Mouse (Mus musculus) cerebellum, adult 11 months (tissue): ENCODE results near the gene Foxa3.
"Not testable (repeated sequence)": the region's sequence is repeated elsewhere in the genome, so short reads cannot be mapped to it uniquely, and the experiment has no call there.

Experiments used
- DNase-seq: peaks from one replicate; pipeline ENCODE4 v3.0.0; 2022

Foxa3 gene

DNA sequence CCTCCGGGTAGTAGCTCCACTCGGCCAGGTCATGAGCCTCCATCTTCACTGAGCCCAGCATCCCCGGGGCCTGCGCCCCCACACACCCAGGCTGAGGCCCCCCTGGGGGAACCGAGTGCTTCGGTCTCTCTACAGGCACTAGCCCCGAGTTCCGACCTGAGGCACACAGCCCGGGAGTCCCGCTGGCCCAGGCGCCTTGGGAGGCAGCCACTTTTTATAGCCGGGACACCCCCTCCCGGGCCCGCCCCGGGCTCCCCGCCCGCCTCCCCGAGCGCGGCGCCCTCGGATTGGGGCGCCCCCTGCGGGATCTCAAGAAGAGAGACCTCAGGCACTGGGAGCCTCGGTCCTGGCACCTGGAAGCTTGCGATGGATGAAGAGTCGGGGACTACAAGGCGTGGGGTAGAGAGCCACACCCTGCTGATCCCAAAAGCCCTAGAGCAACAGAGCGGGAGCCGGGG is at the start of gene Foxa3:
Gene Foxa3 (minus strand): TSS at position 182 of the 458 bp plus-strand sequence.
- peak; percentile 62 for DNase-seq

- DNase-seq = not testable (repeated sequence)
These were observed 47.7 kb upstream of the Foxa3 start for GRCm38 (mm10) chr7:19071024-19071423.

DNA sequence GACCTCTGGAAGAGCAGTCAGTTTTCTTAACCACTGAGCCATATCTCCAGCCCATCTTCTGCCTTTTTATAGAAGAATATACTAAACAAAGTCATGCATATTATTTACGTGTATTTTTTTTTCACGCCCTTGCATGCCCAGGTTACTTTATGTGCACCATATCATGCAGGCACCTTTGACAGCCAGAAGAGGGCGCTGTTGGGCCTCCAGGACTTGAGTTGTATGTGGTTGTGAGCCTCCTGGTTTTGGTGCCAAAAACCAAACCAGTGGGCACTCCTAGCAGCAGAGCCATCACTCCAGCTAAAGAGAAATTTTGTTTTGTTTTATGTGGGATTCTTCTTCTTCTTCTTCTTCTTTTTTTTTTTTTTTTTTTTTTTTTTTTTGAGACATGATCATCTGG is 46.2 kb upstream of the Foxa3 start:
- DNase-seq = no peak

GRCm38 (mm10) chr7:19068707-19069106 is 45.4 kb upstream of the Foxa3 start:
- no peak for DNase-seq

DNA sequence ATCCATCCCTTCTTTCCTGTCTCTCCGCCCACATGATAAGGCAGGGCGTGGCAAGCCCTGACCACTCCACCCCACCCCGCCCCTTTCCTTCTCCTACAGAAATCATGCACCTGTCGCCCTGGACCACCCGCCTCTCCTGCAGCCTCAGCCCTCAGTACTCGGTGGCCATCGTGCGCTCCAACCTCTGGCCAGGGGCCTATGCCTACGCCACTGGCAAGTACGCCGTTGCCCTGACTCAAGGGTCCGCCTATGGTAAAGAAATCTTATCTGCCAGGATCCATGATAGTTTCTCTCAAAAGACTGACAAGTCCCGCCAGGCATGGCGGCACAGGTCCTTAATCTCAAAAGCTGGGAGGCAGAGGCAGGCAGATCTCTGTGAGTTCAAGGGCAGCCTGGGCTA is 44.6 kb upstream of the Foxa3 start:
- DNase-seq = no peak

DNA sequence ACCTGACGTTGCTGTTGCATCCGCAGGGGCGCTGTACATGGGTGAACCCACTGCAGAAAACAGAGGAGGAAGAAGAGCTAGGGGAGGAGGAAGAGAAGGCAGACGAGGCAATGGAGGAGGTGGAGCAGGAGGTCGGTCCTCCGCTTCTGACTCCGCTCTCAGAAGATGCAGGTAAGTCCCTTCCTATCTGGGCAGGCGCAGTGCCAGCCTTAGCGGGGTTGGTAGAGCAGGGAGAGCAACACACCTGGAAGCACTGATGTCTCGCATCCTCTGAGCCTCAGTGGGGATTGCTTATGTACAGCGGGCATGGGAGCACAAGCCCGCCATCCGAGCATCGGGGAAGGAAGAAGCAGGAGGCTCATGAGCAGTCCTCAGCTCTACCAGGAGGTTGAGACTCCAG is 43.7 kb upstream of the Foxa3 start:
- no peak for DNase-seq

DNA sequence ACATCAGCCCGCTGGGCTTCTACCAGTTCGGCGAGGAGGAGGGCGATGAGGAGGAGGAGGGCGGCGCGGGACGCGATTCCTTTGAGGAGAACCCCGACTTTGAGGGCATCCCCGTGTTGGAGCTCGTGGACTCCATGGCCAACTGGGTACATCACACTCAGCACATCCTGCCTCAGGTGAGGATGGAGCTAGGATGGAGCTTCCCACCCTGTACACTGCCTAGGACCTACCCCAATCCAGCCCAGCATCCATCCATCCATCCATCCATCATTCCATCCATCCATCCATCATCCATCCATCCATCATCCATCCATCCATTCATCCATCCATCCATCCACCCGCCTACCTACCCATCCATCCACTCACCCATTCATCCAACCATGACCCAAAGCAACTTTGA is 42.6 kb upstream of the Foxa3 start:
- no peak for DNase-seq

DNA sequence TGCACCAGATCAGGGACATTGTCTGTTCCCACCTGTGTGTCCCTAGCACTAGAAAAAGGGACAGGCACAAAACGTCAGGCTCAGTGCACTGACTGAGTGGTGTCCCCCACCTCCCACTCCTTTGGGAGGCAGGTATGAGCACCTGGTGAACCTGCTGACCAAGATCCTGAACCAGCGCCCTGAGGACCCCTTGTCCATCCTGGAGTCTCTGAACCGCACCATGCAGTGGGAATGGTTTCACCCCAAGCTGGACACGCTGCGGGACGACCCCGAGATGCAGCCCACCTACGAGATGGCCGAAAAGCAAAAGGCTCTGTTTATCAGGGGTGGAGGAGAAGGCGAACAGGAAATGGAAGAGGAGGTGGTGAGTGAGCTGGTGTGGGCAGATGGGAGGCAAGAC is 34.1 kb upstream of the Foxa3 start:
- no peak for DNase-seq

DNA sequence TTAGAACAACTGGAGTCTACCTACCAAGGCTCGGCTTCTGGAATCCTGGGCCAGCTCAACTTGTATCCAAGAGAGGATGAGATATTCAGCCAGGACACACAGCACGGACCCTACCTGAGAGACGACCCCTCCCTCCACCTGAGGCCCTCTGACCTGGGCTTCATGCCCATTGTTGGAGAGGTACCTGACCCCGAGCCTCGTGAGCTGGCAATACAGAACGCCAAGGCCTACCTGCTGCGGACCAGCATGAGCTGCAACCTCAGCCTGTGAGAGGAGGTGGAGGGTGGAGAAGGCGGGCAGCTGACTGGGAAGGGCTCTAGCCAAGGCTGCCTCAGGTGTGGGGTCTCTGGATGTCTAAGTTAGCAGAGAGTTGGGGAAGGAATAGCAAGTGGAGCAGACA is 31.8 kb upstream of the Foxa3 start:
- no peak for DNase-seq

DNA sequence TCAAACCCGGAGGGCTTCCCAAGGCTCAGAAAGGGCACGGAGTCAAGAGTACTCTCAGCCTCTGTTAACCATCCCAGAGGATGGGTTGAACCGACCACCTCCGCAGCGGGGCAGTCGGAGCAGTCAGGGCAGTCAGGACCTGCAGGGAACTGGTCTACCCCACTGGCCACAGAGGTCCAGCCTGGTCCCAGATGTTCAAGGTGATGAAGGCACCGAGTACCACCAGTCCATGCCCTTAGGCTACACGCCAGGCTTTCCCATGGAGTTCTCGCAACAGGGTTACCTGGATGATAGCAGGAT is 31.4 kb upstream of the Foxa3 start:
- no peak for DNase-seq

DNA sequence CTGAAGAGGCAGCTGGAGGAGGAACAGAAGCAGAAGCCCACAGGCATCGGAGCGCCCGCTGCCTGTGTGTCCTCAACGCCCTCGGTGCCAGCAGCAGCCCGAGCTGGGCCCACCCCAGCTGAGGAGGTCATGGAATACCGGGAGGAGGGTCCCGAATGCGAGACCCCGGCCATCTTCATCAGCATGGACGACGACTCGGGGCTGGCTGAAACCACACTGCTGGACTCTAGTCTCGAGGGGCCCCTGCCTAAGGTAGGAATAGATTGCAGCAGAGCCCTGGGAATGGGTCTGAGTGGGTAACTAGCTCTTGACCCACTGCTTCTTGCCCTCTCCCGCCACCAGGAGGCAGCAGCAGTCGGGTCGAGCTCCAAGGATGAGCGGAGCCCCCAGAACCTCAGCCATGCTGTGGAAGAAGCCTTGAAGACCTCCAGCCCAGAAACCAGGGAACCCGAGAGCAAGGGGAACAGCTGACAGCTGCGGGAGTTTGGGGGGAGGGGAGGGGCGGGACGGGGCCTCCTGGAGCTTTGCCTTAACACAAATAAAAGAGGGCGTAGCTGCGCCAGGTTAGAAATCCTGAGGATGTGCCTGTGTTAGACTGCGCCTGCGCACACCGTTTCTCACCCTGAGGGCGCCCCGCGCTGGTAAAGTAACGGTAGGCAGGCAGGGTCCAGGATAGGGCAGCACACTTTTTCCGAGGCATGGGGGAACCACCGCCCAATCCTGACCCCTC is 30.9 kb upstream of the Foxa3 start, which contains the start of gene Rsph6a:
Gene Rsph6a (plus strand): TSS at position 644 of the 730 bp plus-strand sequence.
- DNase-seq = peak; percentile 38

GRCm38 (mm10) chr7:19053136-19053532 is 29.8 kb upstream of the Foxa3 start:
- DNase-seq = no peak

DNA sequence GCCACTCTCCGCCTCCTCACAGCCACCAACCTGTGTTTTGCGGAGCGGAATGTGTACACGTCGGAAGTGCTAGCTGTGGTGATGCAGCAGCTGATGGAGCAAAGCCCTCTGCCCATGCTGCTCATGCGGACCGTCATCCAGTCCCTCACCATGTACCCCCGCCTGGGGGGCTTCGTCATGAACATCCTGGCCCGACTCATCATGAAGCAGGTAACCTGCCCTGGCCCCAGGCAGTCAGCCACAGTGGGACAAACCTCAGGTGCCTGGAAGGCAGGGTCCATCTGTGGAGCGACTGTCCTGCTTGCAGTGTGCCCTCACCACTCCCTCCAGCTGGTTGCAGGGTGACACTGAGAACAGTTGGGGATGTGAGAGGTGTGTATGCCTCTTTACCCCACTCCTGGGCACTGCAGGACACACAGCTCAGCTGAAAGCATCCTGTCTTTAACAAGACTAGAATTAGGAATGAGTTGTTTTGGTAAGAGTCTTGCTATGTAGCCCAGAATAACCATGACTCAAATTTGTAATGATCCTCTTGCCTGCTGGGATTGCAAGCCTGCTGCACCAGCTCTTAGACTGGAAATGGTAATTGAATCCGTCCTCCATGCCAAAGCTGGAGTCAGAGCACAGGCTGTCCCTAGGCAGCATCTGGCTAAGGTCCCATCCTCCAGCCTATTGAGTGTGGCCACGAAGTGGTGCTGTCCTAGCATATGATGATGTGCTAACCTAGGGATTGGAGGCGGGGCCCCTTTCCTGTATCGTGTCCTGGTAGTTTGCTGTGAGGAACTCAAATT is 29.2 kb upstream of the Foxa3 start:
- no peak for DNase-seq

DNA sequence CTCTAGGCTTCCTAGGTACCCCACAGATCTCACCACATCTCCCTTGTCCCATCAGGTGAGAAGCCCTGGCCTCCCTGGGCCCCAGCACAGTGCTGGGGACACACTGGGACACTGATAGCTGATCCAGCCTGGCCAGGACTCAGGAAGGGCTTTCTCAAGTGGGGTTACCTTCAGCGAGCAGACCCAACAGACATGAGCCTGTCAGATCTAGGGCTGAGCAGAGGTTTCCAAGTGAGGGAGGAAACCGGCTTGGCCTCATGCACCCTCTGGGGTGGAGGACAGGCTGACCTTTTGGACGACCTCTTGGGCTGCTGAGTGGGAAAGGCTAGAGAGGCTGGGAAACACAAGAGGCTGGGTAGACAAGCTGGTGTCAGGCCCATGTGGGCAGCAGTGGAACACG is 27.8 kb upstream of the Foxa3 start:
- DNase-seq = no peak

DNA sequence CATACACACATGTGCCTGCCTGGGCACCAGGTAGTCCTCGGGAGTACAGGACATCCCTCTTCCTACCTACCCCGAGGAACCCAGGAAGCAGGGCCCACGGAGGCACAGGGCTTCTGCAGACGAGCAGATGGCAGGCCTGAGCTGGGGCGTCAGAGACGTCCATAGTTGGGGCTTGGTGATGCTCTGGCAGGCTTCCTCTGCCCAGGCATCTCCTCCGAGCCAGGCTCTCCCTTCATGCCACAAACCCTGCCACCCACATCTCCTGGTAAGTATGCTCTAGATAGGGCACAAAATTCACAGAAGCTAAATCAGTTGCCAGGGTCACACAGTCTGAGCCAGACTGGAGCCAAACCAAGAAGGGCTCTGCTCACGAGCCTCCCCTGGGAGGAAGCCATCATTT is 26.8 kb upstream of the Foxa3 start:
- DNase-seq = no peak

DNA sequence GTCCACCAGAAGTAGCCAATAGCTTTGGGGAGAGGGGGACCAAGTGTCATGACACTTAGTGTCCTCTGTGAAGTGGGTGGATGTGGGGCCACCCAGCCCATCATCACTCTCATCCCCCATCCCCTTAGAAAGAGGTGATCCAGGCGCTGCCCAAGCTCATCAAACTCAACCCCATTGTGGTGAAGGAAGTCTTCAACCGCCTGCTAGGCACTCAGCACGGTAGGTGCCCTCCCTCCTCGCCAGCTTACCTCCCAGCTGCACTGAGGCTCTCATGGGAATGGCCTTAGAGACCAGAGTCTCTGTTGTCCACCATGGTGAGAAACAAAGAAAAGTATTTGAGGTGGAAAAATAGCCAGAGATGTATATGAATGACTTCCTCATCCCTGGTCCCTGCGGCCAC is 25.9 kb upstream of the Foxa3 start:
- no peak for DNase-seq

DNA sequence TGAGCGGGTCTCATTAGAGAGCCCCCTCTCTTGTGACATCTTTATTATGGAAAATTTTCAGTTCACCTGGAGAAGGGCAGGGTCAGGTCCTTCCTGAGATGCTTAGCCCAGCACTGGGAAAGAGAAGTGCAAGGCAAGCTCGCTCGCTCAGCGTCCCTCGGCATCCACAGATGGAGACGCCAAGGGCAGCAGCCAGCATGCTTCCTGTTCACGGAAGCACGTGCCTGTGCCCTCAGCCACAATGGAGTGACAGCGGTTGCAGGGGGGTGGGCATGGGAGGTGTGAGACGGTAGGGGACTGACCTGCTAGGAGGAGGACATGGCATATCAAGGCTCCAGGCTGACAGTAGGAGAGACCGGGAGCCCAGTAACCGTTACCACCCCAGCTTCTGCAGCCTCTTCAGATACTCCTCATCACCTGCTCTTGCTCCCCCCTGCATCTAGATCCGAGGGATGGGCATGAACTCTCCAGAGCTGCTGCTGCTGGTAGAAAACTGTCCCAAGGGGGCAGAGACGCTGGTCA is 24.7 kb upstream of the Foxa3 start:
- DNase-seq = no peak

DNA sequence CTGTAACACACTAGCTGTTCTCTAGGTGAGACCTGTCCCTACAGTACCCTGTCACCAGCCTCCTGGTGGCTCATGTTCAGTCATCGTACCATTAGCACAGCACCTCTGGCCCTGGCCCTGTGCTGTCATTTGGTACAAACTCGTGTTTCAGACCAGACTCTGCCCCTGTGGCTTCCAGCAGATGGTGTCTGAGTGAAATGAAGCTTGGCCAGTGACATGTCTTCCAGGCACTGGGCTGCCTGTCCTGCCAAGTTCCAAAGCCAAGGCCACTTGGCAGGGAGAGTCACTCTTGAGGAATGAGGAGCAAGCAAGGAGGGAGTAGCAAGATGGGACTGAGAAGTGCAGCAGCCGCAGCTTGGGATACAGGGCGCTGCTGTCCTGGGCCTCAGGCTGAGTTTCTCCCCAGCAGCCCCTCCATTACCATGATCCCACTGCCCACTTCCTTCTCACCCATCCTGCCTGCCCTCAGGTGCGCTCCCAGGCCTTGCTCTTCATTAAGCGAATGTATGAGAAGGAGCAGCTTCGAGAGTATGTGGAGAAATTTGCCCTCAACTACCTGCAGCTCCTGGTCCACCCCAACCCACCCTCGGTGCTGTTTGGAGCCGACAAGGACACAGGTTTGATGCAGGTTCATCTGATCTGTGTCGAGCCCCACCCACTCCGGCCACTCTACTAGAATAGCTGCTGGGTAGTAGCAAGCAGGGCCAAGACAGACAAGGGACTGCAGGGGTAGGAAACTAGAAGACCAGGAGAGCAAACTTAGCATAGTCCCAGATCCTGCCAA is 23.1 kb upstream of the Foxa3 start:
- peak; percentile 69 for DNase-seq

DNA sequence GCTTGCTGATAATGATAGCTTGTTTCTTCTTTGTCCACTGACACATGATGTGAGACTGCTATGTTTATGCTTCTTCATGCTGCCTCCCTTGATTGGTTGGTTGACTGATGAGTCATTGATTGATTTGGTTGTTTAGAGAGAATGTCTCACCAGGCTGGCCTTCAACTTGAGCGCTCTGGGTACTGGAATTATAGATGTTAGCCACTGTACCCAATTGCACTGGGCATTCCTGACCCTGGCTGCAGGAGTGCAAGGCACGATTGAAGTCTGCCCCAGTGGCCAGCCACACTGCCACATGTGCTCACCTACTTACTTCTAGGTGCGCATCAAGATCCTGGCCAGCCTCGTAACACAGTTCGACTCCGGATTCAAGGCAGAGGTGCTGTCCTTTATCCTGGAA is 21.3 kb upstream of the Foxa3 start:
- DNase-seq = no peak

DNA sequence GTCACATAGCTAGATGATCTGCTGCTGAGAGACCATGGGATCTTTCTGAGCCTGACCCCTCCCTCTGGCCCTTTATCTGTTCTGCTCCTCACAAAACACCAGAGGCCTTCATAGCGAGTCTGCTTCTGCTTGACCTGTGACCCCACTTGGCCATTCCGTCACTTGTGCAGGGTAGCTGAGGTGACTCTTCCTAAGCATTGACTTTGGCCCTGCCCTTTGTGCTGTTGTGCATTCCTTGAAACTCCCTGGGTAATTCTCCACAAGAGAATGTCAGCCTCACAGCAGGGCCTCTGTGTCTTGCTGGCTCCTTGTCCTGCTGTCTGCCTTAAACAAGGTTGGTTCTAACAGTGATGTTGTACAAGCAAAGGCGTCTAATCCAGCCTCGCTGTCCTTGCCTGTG is 8.3 kb upstream of the Foxa3 start:
- DNase-seq = no peak

DNA sequence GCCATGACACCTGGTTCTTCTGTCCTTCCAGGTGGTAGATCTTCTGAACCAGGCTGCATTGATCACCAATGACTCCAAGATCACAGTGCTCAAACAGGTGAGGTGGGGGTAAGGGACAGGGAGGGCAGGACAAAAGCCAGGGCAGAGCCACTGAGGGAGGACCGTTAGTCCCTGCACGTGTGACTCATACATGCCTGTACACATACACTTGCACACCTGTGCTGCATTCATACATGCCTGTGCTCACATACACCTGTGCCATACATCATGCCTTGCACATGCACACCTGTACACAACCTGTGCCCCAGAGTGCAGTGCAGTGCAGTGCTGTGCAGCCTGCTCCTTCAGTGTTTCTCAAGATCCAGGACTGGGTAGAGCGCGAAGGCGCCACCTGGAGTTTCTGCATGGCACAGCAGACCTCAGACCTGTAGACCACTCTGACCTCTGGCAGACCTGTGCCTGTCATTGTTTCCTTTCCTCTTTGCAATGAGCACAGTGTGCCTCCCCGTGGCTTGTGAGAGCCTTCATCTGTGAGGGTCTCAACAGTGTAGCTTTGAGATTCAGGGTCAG is 5.8 kb upstream of the Foxa3 start:
- no peak for DNase-seq

GRCm38 (mm10) chr7:19028067-19028466 is 4.7 kb upstream of the Foxa3 start:
- no peak for DNase-seq

- peak; percentile 61 for DNase-seq
These were observed 1.4 kb upstream of the Foxa3 start for GRCm38 (mm10) chr7:19024581-19025255.
